Comparison of ENCODE assay signal across 10 mouse cellular contexts in the genomic region with DNA sequence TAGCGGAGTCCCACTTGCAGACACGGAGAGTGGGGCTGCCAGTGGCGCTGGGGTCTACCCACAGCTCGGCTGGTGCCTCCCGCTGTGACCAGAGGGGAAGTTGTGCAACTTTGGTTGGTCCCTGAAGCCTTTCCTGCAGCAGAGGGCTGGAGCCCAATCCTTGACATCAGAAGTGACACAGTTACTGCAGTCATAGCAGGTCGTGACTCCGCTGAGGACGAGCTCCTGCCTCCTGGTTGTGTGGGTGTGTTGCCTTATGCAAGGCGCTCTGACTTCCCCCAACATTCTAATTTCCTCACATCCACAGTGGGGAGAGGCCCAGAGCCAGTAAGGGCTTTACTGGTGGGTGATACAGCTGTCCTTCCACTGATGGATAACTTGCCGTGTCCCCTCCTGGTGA. TPM values are rescaled to one million over a fixed set of nuclear protein-coding genes. Genes with fewer than 3 reads are reported as not detected.
DNase-seq lines count a peak whose midpoint lies in the region; ATAC-seq and TF ChIP-seq lines count a peak whose summit lies in the region.
"Had no signal": no experiment of that assay in that cellular context is flagged by ENCODE, and none has a peak within 500 bp of the region (broad histone marks: within the 10 kb centered on the region; RNA-seq: fewer than 3 reads in every experiment).

No protein-coding gene starts in this region.

- no peak overlapping the region for H3K27ac ChIP-seq in gastrocnemius, adult 2 months
- H3K27ac ChIP-seq in limb, embryonic 14.5 days (replicated peaks; ENCODE audit: low read depth, low read length) = no peak overlapping the region
- H3K27ac ChIP-seq in forebrain, embryonic 14.5 days (ENCODE audit: low read depth, low read length) = no peak overlapping the region
- H3K27ac ChIP-seq: hindbrain, embryonic 12.5 days had no signal

- H3K4me1 ChIP-seq in limb, embryonic 14.5 days (ENCODE audit: control insufficient read depth, insufficient read depth, low read length) = peaks cover 9% of the 10 kb centered on the region; the same call in 1 of the 2 replicates
- no peaks in the 10 kb centered on the region; the same call in 1 of the 2 replicates for H3K4me1 ChIP-seq in forebrain, embryonic 14.5 days (ENCODE audit: control insufficient read depth, insufficient read depth, low read length)

- H3K4me2 ChIP-seq in limb, embryonic 14.5 days (replicated peaks; ENCODE audit: low read depth, low read length, severe bottlenecking) = no peak overlapping the region
- no peak overlapping the region for H3K4me2 ChIP-seq in forebrain, embryonic 14.5 days (ENCODE audit: low read length)
- H3K4me2 ChIP-seq: hindbrain, embryonic 12.5 days had no signal

- H3K9ac ChIP-seq in limb, embryonic 14.5 days (ENCODE audit: low read depth, low read length, severe bottlenecking) = peak overlapping the region; percentile 25; the same call in 1 of the 2 replicates
- H3K9ac ChIP-seq in forebrain, embryonic 14.5 days (ENCODE audit: low read length) = no peak overlapping the region
- H3K9ac ChIP-seq: hindbrain, embryonic 12.5 days had no signal

- no peaks in the 10 kb centered on the region for H3K27me3 ChIP-seq in limb, embryonic 14.5 days (ENCODE audit: control insufficient read depth, insufficient read depth, low read length)
- no peaks in the 10 kb centered on the region for H3K27me3 ChIP-seq in forebrain, embryonic 14.5 days (replicated peaks; ENCODE audit: control insufficient read depth, insufficient read depth, low read length)

- WGBS in limb, embryonic 14.5 days = 19% methylated on average over 9 of the region's 10 CpGs
- 38% methylated on average over 10 of the region's 10 CpGs for WGBS in forebrain, embryonic 14.5 days

- no peak for TF ChIP-seq POLR2A in limb, embryonic 14.5 days (IDR thresholded peaks at IDR 0.05; ENCODE audit: borderline replicate concordance, extremely low read depth, insufficient read depth, insufficient read length)

- no peak for ATAC-seq in limb, embryonic 14.5 days (ENCODE audit: low FRiP score, low read depth)
- ATAC-seq in neutrophil, adult 5-6 weeks (ENCODE audit: extremely low read depth, insufficient number of reproducible peaks, low FRiP score, poor library complexity, severe bottlenecking) = peak; percentile 77
- ATAC-seq in forebrain, embryonic 14.5 days = no peak

- H3K4me3 ChIP-seq in gastrocnemius, adult 2 months = no peak overlapping the region
- no peak overlapping the region for H3K4me3 ChIP-seq in limb, embryonic 14.5 days (replicated peaks; ENCODE audit: low read length)
- no peak overlapping the region for H3K4me3 ChIP-seq in forebrain, embryonic 14.5 days (ENCODE audit: low read depth, low read length)
- H3K4me3 ChIP-seq: hindbrain, embryonic 12.5 days had no signal

- no peaks in the 10 kb centered on the region for H3K9me3 ChIP-seq in limb, embryonic 14.5 days (ENCODE audit: control insufficient read depth, low read length)
- 0 out of 2 replicates have a peak, but pooled peaks cover 2% of the 10 kb centered on the region for H3K9me3 ChIP-seq in forebrain, embryonic 14.5 days (replicated peaks; ENCODE audit: control insufficient read depth, low read length)
- H3K9me3 ChIP-seq: hindbrain, embryonic 12.5 days had no signal

- DNase-seq in gastrocnemius, adult 2 months = peak; percentile 58
- DNase-seq in gastrocnemius, adult 8-10 months (ENCODE audit: low spot score in 2 of 2) = no peak
- peak; percentile 28 for DNase-seq in right cerebral cortex, adult 18-20 months
- no peak for DNase-seq in right cerebral cortex, postnatal 14 days
- DNase-seq in limb, embryonic 14.5 days (ENCODE audit: low spot score) = no peak
- DNase-seq in forebrain, embryonic 14.5 days (ENCODE audit: low spot score) = no peak
- DNase-seq in ovary, postnatal 10 days (ENCODE audit: low spot score) = no peak
- DNase-seq: cerebellum, postnatal 14 days had no signal

- intact Hi-C loops in gastrocnemius, adult 2 months (cut with DNase I) = no loop called here

- TF ChIP-seq CTCF in gastrocnemius, adult 2 months (IDR thresholded peaks at IDR 0.05) = no peak

- H3K36me3 ChIP-seq in limb, embryonic 14.5 days (ENCODE audit: control insufficient read depth, insufficient read depth, low read length) = no peaks in the 10 kb centered on the region
- H3K36me3 ChIP-seq in forebrain, embryonic 14.5 days (ENCODE audit: control insufficient read depth, insufficient read depth, low read length) = no peaks in the 10 kb centered on the region
- H3K36me3 ChIP-seq: hindbrain, embryonic 12.5 days had no signal

RNA-seq across cellular contexts. Expression of gene Zc3h12a, which starts 17.6 kb away (rescaled TPM):
- total RNA-seq in gastrocnemius, adult 2 months (2021) = 1 to 10 TPM; 2.6 TPM
- total RNA-seq in gastrocnemius, adult 8-10 months (2022) = 1 to 10 TPM; 1.4 to 2.3 (median 2.0) TPM
- 3.0 and 3.2 TPM in 2 replicates for polyA plus RNA-seq in limb, embryonic 14.5 days (2012; rRNA removed)
- 1.4 and 1.7 TPM in 2 replicates for polyA plus RNA-seq in limb, embryonic 14.5 days (2014; fragmentation: Nextera tagmentation; extraction: Ambion mirVana)
- 37.3 and 37.8 TPM in 2 replicates for total RNA-seq in neutrophil, adult 5-6 weeks (2017)
- polyA plus RNA-seq in forebrain, embryonic 14.5 days (2014; fragmentation: Nextera tagmentation; extraction: Ambion mirVana) = 0.14 and 0.32 TPM in 2 replicates

Comparison
In these comparisons a context has a peak if more than half of its experiments do, and no peak if none do; other contexts are left out.
1. DNase-seq: peak in gastrocnemius, adult 2 months (single experiment) and right cerebral cortex, adult 18-20 months (single experiment); none in gastrocnemius, adult 8-10 months (0 of 2), right cerebral cortex, postnatal 14 days (single experiment), limb, embryonic 14.5 days (single experiment), forebrain, embryonic 14.5 days (single experiment) and ovary, postnatal 10 days (single experiment).
2. RNA of gene Zc3h12a, which starts 17.6 kb away (total RNA-seq): 37.3 to 37.8 TPM in neutrophil, adult 5-6 weeks; 2.6 TPM in gastrocnemius, adult 2 months and 1.4 to 2.3 TPM in gastrocnemius, adult 8-10 months; every median in the first group is over 10 times any median in the second.